Mouse (Mus musculus): Measurements from ENCODE around the gene Cd151. TPM values are rescaled to one million over a fixed set of nuclear protein-coding genes. Genes with fewer than 3 reads are reported as not detected.

Gene Cd151
- total and polyA plus RNA-seq, 2 experiments from 2014 or later, result 15.0 to 52.9 TPM

- WGBS, result 67% methylated on average over 10 of the region's 10 CpGs
- H3K4me1 ChIP-seq (ENCODE audit: insufficient read depth, low read length), result peaks cover 30% of the 10 kb centered on the region
- H3K4me3 ChIP-seq (ENCODE audit: low read depth, low read length), result peak overlapping the region; percentile 49
- ATAC-seq (ENCODE audit: low FRiP score) (no peak), DNase-seq (ENCODE audit: low spot score) (no peak)
- H3K9ac ChIP-seq (replicated peaks; ENCODE audit: low read length, poor library complexity, severe bottlenecking), result peak overlapping the region; percentile 64; the same call in 1 of the 2 replicates
- no peak for TF ChIP-seq CTCF (IDR thresholded peaks at IDR 0.05)
- H3K36me3 ChIP-seq (ENCODE audit: insufficient read depth, low read length), result peaks cover 17% of the 10 kb centered on the region
- no peaks in the 10 kb centered on the region for H3K9me3 ChIP-seq (ENCODE audit: low read length)
- peaks cover 39% of the 10 kb centered on the region for H3K27me3 ChIP-seq (ENCODE audit: insufficient read depth, low read length)
- peak overlapping the region; percentile 77 for H3K4me2 ChIP-seq (ENCODE audit: low read depth, low read length, poor library complexity, severe bottlenecking)
- no peak overlapping the region for H3K27ac ChIP-seq (ENCODE audit: low read depth, low read length)
Observed at GRCm38 (mm10) chr7:141466607-141467148, 514 bp upstream of the Cd151 start.

DNA sequence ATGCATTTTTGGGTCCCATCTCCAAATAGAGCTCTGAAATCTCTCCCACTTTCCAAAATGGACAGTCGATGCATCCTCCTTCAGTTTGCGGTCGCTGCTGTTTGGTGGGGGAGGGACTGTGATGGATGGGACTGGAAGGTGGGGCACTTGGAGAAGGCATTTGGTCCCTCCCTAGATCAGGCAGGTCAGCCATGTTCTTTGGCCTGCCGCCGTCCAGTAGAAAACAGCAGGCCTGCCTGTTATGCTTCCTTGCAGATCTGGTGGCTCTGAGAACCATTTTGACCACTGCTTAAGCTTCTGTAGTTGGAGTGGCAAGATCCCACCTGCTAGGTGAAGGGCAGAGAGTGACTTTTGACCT, 951 bp downstream of the Cd151 start:
- no peak for TF ChIP-seq CTCF (IDR thresholded peaks at IDR 0.05)

GRCm38 (mm10) chr7:141468522-141469211, 1.5 kb downstream of the Cd151 start:
- peak; percentile 73 for ATAC-seq (ENCODE audit: low FRiP score)
- WGBS, result 12% methylated on average over 8 of the region's 8 CpGs
- peaks cover 26% of the 10 kb centered on the region for H3K4me1 ChIP-seq (ENCODE audit: insufficient read depth, low read length)

More for the DNA sequence above, 951 bp downstream of the Cd151 start:
- no peak for ATAC-seq (ENCODE audit: low FRiP score)
- peak overlapping the region; percentile 64 for H3K9ac ChIP-seq (replicated peaks; ENCODE audit: low read length, poor library complexity, severe bottlenecking)
- H3K36me3 ChIP-seq (ENCODE audit: insufficient read depth, low read length), result peaks cover 22% of the 10 kb centered on the region
- H3K27ac ChIP-seq (ENCODE audit: low read depth, low read length), result peak overlapping the region; percentile 80
- DNase-seq (ENCODE audit: low spot score), result no peak
- peaks cover 26% of the 10 kb centered on the region for H3K4me1 ChIP-seq (ENCODE audit: insufficient read depth, low read length)
- peaks cover 26% of the 10 kb centered on the region for H3K27me3 ChIP-seq (ENCODE audit: insufficient read depth, low read length)
- H3K4me3 ChIP-seq (ENCODE audit: low read depth, low read length), result peak overlapping the region; percentile 49
- WGBS, result 22% methylated on average over 5 of the region's 5 CpGs
- peak overlapping the region; percentile 77 for H3K4me2 ChIP-seq (ENCODE audit: low read depth, low read length, poor library complexity, severe bottlenecking)
- no peaks in the 10 kb centered on the region for H3K9me3 ChIP-seq (ENCODE audit: low read length)

GRCm38 (mm10) chr7:141469352-141469751, 2.2 kb downstream of the Cd151 start:
- peaks cover 22% of the 10 kb centered on the region for H3K36me3 ChIP-seq (ENCODE audit: insufficient read depth, low read length)
- ATAC-seq (ENCODE audit: low FRiP score) (no peak), DNase-seq (ENCODE audit: low spot score) (no peak)
- H3K4me2 ChIP-seq (ENCODE audit: low read depth, low read length, poor library complexity, severe bottlenecking), result peak overlapping the region; percentile 77
- H3K9me3 ChIP-seq (ENCODE audit: low read length), result no peaks in the 10 kb centered on the region
- whole genome bisulfite sequencing, result 50% methylated on average over 6 of the region's 6 CpGs
- H3K27me3 ChIP-seq (ENCODE audit: insufficient read depth, low read length), result peaks cover 14% of the 10 kb centered on the region
- no peak for TF ChIP-seq CTCF (IDR thresholded peaks at IDR 0.05)
- H3K9ac ChIP-seq (replicated peaks; ENCODE audit: low read length, poor library complexity, severe bottlenecking), result peak overlapping the region; percentile 64
- peak overlapping the region; percentile 80 for H3K27ac ChIP-seq (ENCODE audit: low read depth, low read length)
- H3K4me1 ChIP-seq (ENCODE audit: insufficient read depth, low read length), result peaks cover 32% of the 10 kb centered on the region
- peak overlapping the region; percentile 49; the same call in 1 of the 2 replicates for H3K4me3 ChIP-seq (ENCODE audit: low read depth, low read length)

More at GRCm38 (mm10) chr7:141468522-141469211, 1.5 kb downstream of the Cd151 start:
- H3K4me2 ChIP-seq (ENCODE audit: low read depth, low read length, poor library complexity, severe bottlenecking), result peak overlapping the region; percentile 77
- TF ChIP-seq CTCF (IDR thresholded peaks at IDR 0.05), result peak; percentile 70
- H3K9ac ChIP-seq (replicated peaks; ENCODE audit: low read length, poor library complexity, severe bottlenecking), result peak overlapping the region; percentile 64
- H3K36me3 ChIP-seq (ENCODE audit: insufficient read depth, low read length), result peaks cover 22% of the 10 kb centered on the region
- peak; percentile 87 for DNase-seq (ENCODE audit: low spot score)
- peak overlapping the region; percentile 80 for H3K27ac ChIP-seq (ENCODE audit: low read depth, low read length)
- H3K27me3 ChIP-seq (ENCODE audit: insufficient read depth, low read length), result peaks cover 21% of the 10 kb centered on the region
- peak overlapping the region; percentile 49 for H3K4me3 ChIP-seq (ENCODE audit: low read depth, low read length)
- no peaks in the 10 kb centered on the region for H3K9me3 ChIP-seq (ENCODE audit: low read length)

DNA sequence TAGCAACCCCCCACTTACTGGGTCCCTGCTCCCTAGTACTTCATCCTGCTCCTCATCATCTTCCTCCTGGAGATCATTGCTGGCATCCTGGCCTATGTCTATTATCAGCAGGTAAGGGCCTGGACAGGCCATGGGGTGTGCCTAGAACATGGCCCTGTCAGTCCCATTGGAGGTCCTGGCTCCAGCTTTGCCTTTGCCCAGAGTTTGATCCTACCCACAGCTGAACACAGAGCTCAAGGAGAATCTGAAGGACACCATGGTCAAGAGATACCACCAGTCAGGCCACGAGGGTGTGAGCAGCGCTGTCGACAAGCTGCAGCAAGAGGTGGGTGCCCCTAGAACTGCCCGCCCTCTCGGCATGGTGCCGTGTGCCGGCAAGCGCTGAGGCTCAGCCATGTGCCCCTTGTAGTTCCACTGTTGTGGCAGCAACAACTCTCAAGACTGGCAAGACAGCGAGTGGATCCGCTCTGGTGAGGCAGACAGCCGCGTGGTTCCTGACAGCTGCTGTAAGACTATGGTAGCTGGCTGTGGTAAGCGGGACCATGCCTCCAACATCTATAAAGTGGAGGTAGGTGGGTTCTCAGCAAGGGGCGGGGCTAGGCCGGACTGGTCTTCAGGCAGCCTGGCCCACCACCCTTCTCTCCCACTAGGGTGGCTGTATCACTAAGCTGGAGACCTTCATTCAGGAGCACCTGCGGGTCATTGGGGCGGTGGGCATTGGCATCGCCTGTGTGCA, 2.9 kb downstream of the Cd151 start:
- ATAC-seq (ENCODE audit: low FRiP score), result no peak
- TF ChIP-seq CTCF (IDR thresholded peaks at IDR 0.05), result no peak
- 91% methylated on average over 18 of the region's 18 CpGs for WGBS
- Histone ChIP-seq H3K27me3 (ENCODE audit: insufficient read depth, low read length) (peaks cover 7% of the 10 kb centered on the region), H3K9me3 (ENCODE audit: low read length) (no peaks in the 10 kb centered on the region), H3K4me2 (ENCODE audit: low read depth, low read length, poor library complexity, severe bottlenecking) (0 out of 2 replicates have a peak overlapping the region, but pooled peaks have one; percentile 77), H3K4me1 (ENCODE audit: insufficient read depth, low read length) (peaks cover 29% of the 10 kb centered on the region), H3K9ac (replicated peaks; ENCODE audit: low read length, poor library complexity, severe bottlenecking) (no peak overlapping the region), H3K36me3 (ENCODE audit: insufficient read depth, low read length) (peaks cover 22% of the 10 kb centered on the region), H3K27ac (ENCODE audit: low read depth, low read length) (no peak overlapping the region), H3K4me3 (ENCODE audit: low read depth, low read length) (no peak overlapping the region)
- DNase-seq (ENCODE audit: low spot score), result no peak

DNA sequence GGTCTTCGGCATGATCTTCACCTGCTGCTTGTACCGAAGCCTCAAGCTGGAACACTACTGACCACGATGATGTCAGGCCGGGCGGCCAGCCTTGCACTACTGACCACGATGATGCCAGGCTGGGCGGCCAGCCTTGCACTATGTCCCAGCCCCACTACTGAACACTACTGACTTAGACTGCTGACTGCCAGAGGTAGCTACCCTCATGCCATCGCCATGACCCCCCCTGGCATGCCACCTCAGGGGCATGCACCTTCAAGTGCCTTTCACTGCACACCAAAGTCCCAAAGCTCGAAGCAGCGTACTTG, 3.4 kb downstream of the Cd151 start:
- 93% methylated on average over 10 of the region's 10 CpGs for WGBS
- Histone ChIP-seq H3K27ac (ENCODE audit: low read depth, low read length) (no peak overlapping the region), H3K9me3 (ENCODE audit: low read length) (no peaks in the 10 kb centered on the region), H3K4me3 (ENCODE audit: low read depth, low read length) (no peak overlapping the region), H3K36me3 (ENCODE audit: insufficient read depth, low read length) (peaks cover 22% of the 10 kb centered on the region), H3K27me3 (ENCODE audit: insufficient read depth, low read length) (peaks cover 4% of the 10 kb centered on the region; the same call in 1 of the 2 replicates), H3K9ac (replicated peaks; ENCODE audit: low read length, poor library complexity, severe bottlenecking) (no peak overlapping the region), H3K4me2 (ENCODE audit: low read depth, low read length, poor library complexity, severe bottlenecking) (no peak overlapping the region), H3K4me1 (ENCODE audit: insufficient read depth, low read length) (peaks cover 28% of the 10 kb centered on the region)
- ATAC-seq (ENCODE audit: low FRiP score) (no peak), DNase-seq (ENCODE audit: low spot score) (no peak)
- TF ChIP-seq CTCF (IDR thresholded peaks at IDR 0.05), result no peak
